Mouse (Mus musculus): ENCODE data around the gene Cngb1. TPM values are rescaled to one million over a fixed set of nuclear protein-coding genes. Genes with fewer than 3 reads are reported as not detected.

Gene Cngb1
- polyA plus RNA-seq, 1 experiment from 2014 or later, result 0.81 TPM

GRCm38 (mm10) chr8:95330367-95330766 is 24.0 kb upstream of the Cngb1 start:
- DNase-seq (ENCODE audit: low spot score) (no peak), ATAC-seq (replicated peaks; ENCODE audit: low FRiP score, low TSS enrichment, low read depth) (no peak)
- Histone ChIP-seq H3K4me3 (ENCODE audit: low read depth, low read length) (peak overlapping the region; percentile 85), H3K27me3 (replicated peaks; ENCODE audit: control insufficient read depth, insufficient read depth, low read length) (no peaks in the 10 kb centered on the region), H3K4me2 (ENCODE audit: low read length) (peak overlapping the region; percentile 79), H3K9ac (ENCODE audit: low read length) (peak overlapping the region; percentile 84), H3K36me3 (ENCODE audit: control insufficient read depth, insufficient read depth, low read length) (peaks cover 56% of the 10 kb centered on the region), H3K9me3 (ENCODE audit: control insufficient read depth, low read length) (no peaks in the 10 kb centered on the region), H3K27ac (ENCODE audit: low read depth) (no peak overlapping the region; the same call in 1 of the 2 replicates), H3K4me1 (replicated peaks; ENCODE audit: control insufficient read depth, insufficient read depth, low read length) (peaks cover 11% of the 10 kb centered on the region)
- 72% methylated on average over 1 of the region's 1 CpGs for WGBS

- H3K9me3 ChIP-seq (ENCODE audit: control insufficient read depth, low read length), result no peaks in the 10 kb centered on the region
- H3K4me1 ChIP-seq (replicated peaks; ENCODE audit: control insufficient read depth, insufficient read depth, low read length), result peaks cover 11% of the 10 kb centered on the region
- WGBS, result 87% methylated on average over 46 of the region's 46 CpGs
- no peak overlapping the region for H3K4me2 ChIP-seq (ENCODE audit: low read length)
- no peak overlapping the region for H3K4me3 ChIP-seq (ENCODE audit: low read depth, low read length)
- no peak for DNase-seq (ENCODE audit: low spot score)
- H3K27me3 ChIP-seq (replicated peaks; ENCODE audit: control insufficient read depth, insufficient read depth, low read length), result no peaks in the 10 kb centered on the region
- no peak overlapping the region for H3K9ac ChIP-seq (ENCODE audit: low read length)
- peaks cover 49% of the 10 kb centered on the region for H3K36me3 ChIP-seq (ENCODE audit: control insufficient read depth, insufficient read depth, low read length)
- ATAC-seq (replicated peaks; ENCODE audit: low FRiP score, low TSS enrichment, low read depth), result no peak
- no peak overlapping the region for H3K27ac ChIP-seq (ENCODE audit: low read depth)
These were observed 21.6 kb upstream of the Cngb1 start for GRCm38 (mm10) chr8:95327866-95328465.

GRCm38 (mm10) chr8:95326822-95327221 is 20.4 kb upstream of the Cngb1 start:
- Histone ChIP-seq H3K36me3 (ENCODE audit: control insufficient read depth, insufficient read depth, low read length) (peaks cover 49% of the 10 kb centered on the region), H3K9me3 (ENCODE audit: control insufficient read depth, low read length) (no peaks in the 10 kb centered on the region), H3K4me2 (ENCODE audit: low read length) (no peak overlapping the region), H3K4me3 (ENCODE audit: low read depth, low read length) (no peak overlapping the region), H3K9ac (ENCODE audit: low read length) (no peak overlapping the region), H3K4me1 (replicated peaks; ENCODE audit: control insufficient read depth, insufficient read depth, low read length) (peaks cover 11% of the 10 kb centered on the region), H3K27me3 (replicated peaks; ENCODE audit: control insufficient read depth, insufficient read depth, low read length) (no peaks in the 10 kb centered on the region), H3K27ac (ENCODE audit: low read depth) (no peak overlapping the region)
- no peak for ATAC-seq (replicated peaks; ENCODE audit: low FRiP score, low TSS enrichment, low read depth)
- no peak for DNase-seq (ENCODE audit: low spot score)
- WGBS, result 80% methylated on average over 5 of the region's 5 CpGs

GRCm38 (mm10) chr8:95324646-95325045 is 18.3 kb upstream of the Cngb1 start:
- H3K9me3 ChIP-seq (ENCODE audit: control insufficient read depth, low read length), result no peaks in the 10 kb centered on the region
- no peak overlapping the region for H3K4me3 ChIP-seq (ENCODE audit: low read depth, low read length)
- H3K4me1 ChIP-seq (replicated peaks; ENCODE audit: control insufficient read depth, insufficient read depth, low read length), result peaks cover 8% of the 10 kb centered on the region; the same call in 1 of the 2 replicates
- H3K36me3 ChIP-seq (ENCODE audit: control insufficient read depth, insufficient read depth, low read length), result peaks cover 49% of the 10 kb centered on the region
- 67% methylated on average over 5 of the region's 5 CpGs for WGBS
- ATAC-seq (replicated peaks; ENCODE audit: low FRiP score, low TSS enrichment, low read depth) (no peak), DNase-seq (ENCODE audit: low spot score) (no peak)
- H3K9ac ChIP-seq (ENCODE audit: low read length), result no peak overlapping the region
- no peaks in the 10 kb centered on the region for H3K27me3 ChIP-seq (replicated peaks; ENCODE audit: control insufficient read depth, insufficient read depth, low read length)
- H3K27ac ChIP-seq (ENCODE audit: low read depth), result no peak overlapping the region
- no peak overlapping the region for H3K4me2 ChIP-seq (ENCODE audit: low read length)

GRCm38 (mm10) chr8:95323201-95323600 is 16.8 kb upstream of the Cngb1 start:
- H3K4me2 ChIP-seq (ENCODE audit: low read length), result no peak overlapping the region
- WGBS, result 89% methylated on average over 3 of the region's 3 CpGs
- H3K36me3 ChIP-seq (ENCODE audit: control insufficient read depth, insufficient read depth, low read length), result peaks cover 36% of the 10 kb centered on the region
- H3K27ac ChIP-seq (ENCODE audit: low read depth), result no peak overlapping the region
- peaks cover 8% of the 10 kb centered on the region; the same call in 1 of the 2 replicates for H3K4me1 ChIP-seq (replicated peaks; ENCODE audit: control insufficient read depth, insufficient read depth, low read length)
- no peak overlapping the region for H3K4me3 ChIP-seq (ENCODE audit: low read depth, low read length)
- DNase-seq (ENCODE audit: low spot score) (no peak), ATAC-seq (replicated peaks; ENCODE audit: low FRiP score, low TSS enrichment, low read depth) (no peak)
- no peak overlapping the region for H3K9ac ChIP-seq (ENCODE audit: low read length)
- H3K27me3 ChIP-seq (replicated peaks; ENCODE audit: control insufficient read depth, insufficient read depth, low read length), result no peaks in the 10 kb centered on the region
- no peaks in the 10 kb centered on the region for H3K9me3 ChIP-seq (ENCODE audit: control insufficient read depth, low read length)

GRCm38 (mm10) chr8:95320224-95321139 is 14.1 kb upstream of the Cngb1 start:
- Histone ChIP-seq H3K27me3 (replicated peaks; ENCODE audit: control insufficient read depth, insufficient read depth, low read length) (no peaks in the 10 kb centered on the region), H3K4me2 (ENCODE audit: low read length) (peak overlapping the region; percentile 99), H3K9ac (ENCODE audit: low read length) (peak overlapping the region; percentile 41; the same call in 1 of the 2 replicates), H3K4me1 (replicated peaks; ENCODE audit: control insufficient read depth, insufficient read depth, low read length) (peaks cover 8% of the 10 kb centered on the region; the same call in 1 of the 2 replicates), H3K27ac (ENCODE audit: low read depth) (no peak overlapping the region), H3K9me3 (ENCODE audit: control insufficient read depth, low read length) (no peaks in the 10 kb centered on the region), H3K36me3 (ENCODE audit: control insufficient read depth, insufficient read depth, low read length) (peaks cover 9% of the 10 kb centered on the region), H3K4me3 (ENCODE audit: low read depth, low read length) (peak overlapping the region; percentile 44)
- DNase-seq (ENCODE audit: low spot score) (peak; percentile 82), ATAC-seq (replicated peaks; ENCODE audit: low FRiP score, low TSS enrichment, low read depth) (peak; percentile 85)
- 2% methylated on average over 41 of the region's 41 CpGs for WGBS

GRCm38 (mm10) chr8:95315350-95315749 is 9.0 kb upstream of the Cngb1 start:
- no peak overlapping the region for H3K27ac ChIP-seq (ENCODE audit: low read depth)
- H3K4me2 ChIP-seq (ENCODE audit: low read length), result no peak overlapping the region
- H3K9me3 ChIP-seq (ENCODE audit: control insufficient read depth, low read length), result no peaks in the 10 kb centered on the region
- no peak overlapping the region for H3K9ac ChIP-seq (ENCODE audit: low read length)
- no peak overlapping the region for H3K4me3 ChIP-seq (ENCODE audit: low read depth, low read length)
- H3K27me3 ChIP-seq (replicated peaks; ENCODE audit: control insufficient read depth, insufficient read depth, low read length), result no peaks in the 10 kb centered on the region
- ATAC-seq (replicated peaks; ENCODE audit: low FRiP score, low TSS enrichment, low read depth) (no peak), DNase-seq (ENCODE audit: low spot score) (no peak)
- no peaks in the 10 kb centered on the region for H3K36me3 ChIP-seq (ENCODE audit: control insufficient read depth, insufficient read depth, low read length)
- WGBS, result 93% methylated on average over 1 of the region's 1 CpGs
- no peaks in the 10 kb centered on the region for H3K4me1 ChIP-seq (replicated peaks; ENCODE audit: control insufficient read depth, insufficient read depth, low read length)

- no peaks in the 10 kb centered on the region for H3K36me3 ChIP-seq (ENCODE audit: control insufficient read depth, insufficient read depth, low read length)
These were observed 8.3 kb upstream of the Cngb1 start for GRCm38 (mm10) chr8:95314707-95315106.

More at GRCm38 (mm10) chr8:95314707-95315106, 8.3 kb upstream of the Cngb1 start:
- ATAC-seq (replicated peaks; ENCODE audit: low FRiP score, low TSS enrichment, low read depth) (no peak), DNase-seq (ENCODE audit: low spot score) (no peak)
- Histone ChIP-seq H3K4me2 (ENCODE audit: low read length) (no peak overlapping the region), H3K9me3 (ENCODE audit: control insufficient read depth, low read length) (no peaks in the 10 kb centered on the region), H3K27me3 (replicated peaks; ENCODE audit: control insufficient read depth, insufficient read depth, low read length) (no peaks in the 10 kb centered on the region), H3K27ac (ENCODE audit: low read depth) (no peak overlapping the region), H3K4me3 (ENCODE audit: low read depth, low read length) (no peak overlapping the region), H3K9ac (ENCODE audit: low read length) (no peak overlapping the region), H3K4me1 (replicated peaks; ENCODE audit: control insufficient read depth, insufficient read depth, low read length) (no peaks in the 10 kb centered on the region)
- WGBS, result 82% methylated on average over 2 of the region's 2 CpGs
